Mouse (Mus musculus) urinary bladder, postnatal 4 days (tissue): ENCODE data around the gene Gm15013.
"Not testable (repeated sequence)": the region's sequence is repeated elsewhere in the genome, so short reads cannot be mapped to it uniquely, and the experiment has no call there.

Source experiments
- DNase-seq, 2 experiments: peaks; one replicate each; pipeline ENCODE4 v3.0.0; 2021 to 2022; ENCODE audit warnings: low spot score in 2 of 2

The Gm15013 gene

GRCm38 (mm10) chrX:139714381-139714780 is at the start of gene Gm15013:
TSS of gene Gm15013 (minus strand) at chrX:139714481.
- DNase-seq: no peak

GRCm38 (mm10) chrX:139762546-139762945 is 48.3 kb upstream of the Gm15013 start:
- no peak for DNase-seq

GRCm38 (mm10) chrX:139758634-139759033 is 44.4 kb upstream of the Gm15013 start:
- not testable (repeated sequence) for DNase-seq

- no peak for DNase-seq
Observed at GRCm38 (mm10) chrX:139751855-139752254, 37.6 kb upstream of the Gm15013 start.

GRCm38 (mm10) chrX:139737066-139737465 is 22.8 kb upstream of the Gm15013 start:
- no peak for DNase-seq

GRCm38 (mm10) chrX:139730541-139730940 is 16.3 kb upstream of the Gm15013 start:
- no peak for DNase-seq

- DNase-seq: no peak
Observed at GRCm38 (mm10) chrX:139722350-139722749, 8.1 kb upstream of the Gm15013 start.

- peak; percentile 69 to 73 for DNase-seq
Observed at GRCm38 (mm10) chrX:139684775-139685695, 29.2 kb downstream of the Gm15013 start, which contains the start of gene Tbc1d8b. TSS of gene Tbc1d8b (plus strand) at chrX:139684996.

- DNase-seq: no peak
Observed at GRCm38 (mm10) chrX:139684410-139684774, 29.9 kb downstream of the Gm15013 start.

- no peak for DNase-seq
Observed at GRCm38 (mm10) chrX:139665829-139666228, 48.5 kb downstream of the Gm15013 start.
